Mouse (Mus musculus) midbrain, postnatal 0 days (tissue): ENCODE results near the gene Lrrc8e. TPM values are rescaled to one million over a fixed set of nuclear protein-coding genes. Genes with fewer than 3 reads are reported as not detected.
A peak's percentile ranks its signal among the peaks of the same experiment; 100 is the strongest.

Experiments
- ATAC-seq: fragments of 200-750 bp; cut with Nextera tagmentation; 2 replicates; pipeline ENCODE4 v1.8.0; 2017; ENCODE audit warnings: moderate number of reproducible peaks, mild to moderate bottlenecking, moderate TSS enrichment, moderate library complexity; ENCODE audit not compliant: low FRiP score
- DNase-seq: peaks from one replicate; pipeline ENCODE4 v3.0.0-alpha.2; 2015; ENCODE audit warnings: low spot score
- H3K27ac ChIP-seq: fragments of 300-500 bp; sonication (generic); 2 replicates; pipeline ENCODE4 v1.5.1; 2014; ENCODE audit warnings: low read depth, mild to moderate bottlenecking, low read length, mixed read lengths
- H3K27me3 ChIP-seq: fragments of 300-500 bp; sonication (generic); 2 replicates; pipeline ENCODE4 v1.6.1; 2014; ENCODE audit warnings: low read length, control low read depth, mixed read lengths; ENCODE audit not compliant: insufficient read depth
- H3K36me3 ChIP-seq: fragments of 300-500 bp; sonication (generic); 2 replicates; pipeline ENCODE4 v1.6.1; 2014; ENCODE audit warnings: low read length, control low read depth, mixed read lengths; ENCODE audit not compliant: insufficient read depth
- H3K4me1 ChIP-seq: fragments of 300-500 bp; sonication (generic); 2 replicates; pipeline ENCODE4 v1.6.1; 2014; ENCODE audit warnings: mild to moderate bottlenecking, control low read depth, antibody characterized with exemption, low read length, mixed read lengths; ENCODE audit not compliant: insufficient read depth
- H3K4me2 ChIP-seq: fragments of 300-500 bp; sonication (generic); 2 replicates; pipeline ENCODE4 v1.6.1; 2014; ENCODE audit warnings: low read depth, mild to moderate bottlenecking, low read length, mixed read lengths; ENCODE audit not compliant: poor library complexity, severe bottlenecking
- H3K4me3 ChIP-seq: fragments of 300-500 bp; sonication (generic); 2 replicates; pipeline ENCODE4 v1.5.1; 2014; ENCODE audit warnings: low read depth, mild to moderate bottlenecking, low read length, moderate library complexity
- H3K9ac ChIP-seq: fragments of 300-500 bp; sonication (generic); replicated peaks from 2 replicates; pipeline ENCODE4 v1.6.1; 2014; ENCODE audit warnings: mild to moderate bottlenecking, low read length, moderate library complexity, mixed read lengths; ENCODE audit not compliant: poor library complexity, severe bottlenecking
- H3K9me3 ChIP-seq: fragments of 300-500 bp; sonication (generic); 2 replicates; pipeline ENCODE4 v1.6.1; 2016; ENCODE audit warnings: low read length, control low read depth
- CTCF ChIP-seq: IDR thresholded peaks from 2 replicates; pipeline ENCODE4 v1.5.1; 2016; ENCODE audit warnings: antibody characterized with exemption, mild to moderate bottlenecking
- WGBS: fragments of 180-500 bp; shearing (Covaris S2); extraction: QIAGEN DNeasy Blood & Tissue Kit; methylation state at CpG from one replicate; pipeline ENCODE4 v1.1.7; 2014; 5-methylcytosine and 5-hydroxymethylcytosine counted together
- polyA plus RNA-seq: library from polyadenylated mRNA; unstranded; fragments of >200 nt; fragmentation: Nextera tagmentation; extraction: Ambion mirVana; gene quantifications from 2 replicates; pipeline ENCODE4 v1.2.1, GENCODE M21; 2015
- total RNA-seq: library from RNA; depleted of rRNA; stranded (reverse); fragments of >200 nt; gene quantifications from 2 replicates; pipeline ENCODE4 v1.2.3, GENCODE M21; 2014; rRNA removed

Lrrc8e gene
- total RNA-seq (not detected in 2 replicates), polyA plus RNA-seq (0.12 TPM in 1 of 2 replicates, not detected in the other)

- no peaks in the 10 kb centered on the region for H3K36me3 ChIP-seq
- no peaks in the 10 kb centered on the region for H3K9me3 ChIP-seq
- peaks cover 7% of the 10 kb centered on the region for H3K27me3 ChIP-seq
- no peak for TF ChIP-seq CTCF
- no peaks in the 10 kb centered on the region for H3K4me1 ChIP-seq
- peak within 1 kb of the TSS; percentile 9 for H3K4me2 ChIP-seq
- ATAC-seq (peak; percentile 38; the same call in 1 of the 2 replicates), DNase-seq (no peak)
- no peak within 1 kb of the TSS for H3K9ac ChIP-seq
- H3K4me3 ChIP-seq, result no peak within 1 kb of the TSS
- H3K27ac ChIP-seq, result no peak within 1 kb of the TSS
- 5% methylated on average over 30 of the region's 33 CpGs for WGBS
These were observed at the start of gene Lrrc8e for GRCm38 (mm10) chr8:4226739-4227347. Lrrc8e (plus strand) TSS chr8:4226827.

GRCm38 (mm10) chr8:4183409-4183808, 43.2 kb upstream of the Lrrc8e start:
- Histone ChIP-seq H3K4me3 (no peak overlapping the region), H3K27ac (no peak overlapping the region), H3K9me3 (no peaks in the 10 kb centered on the region), H3K9ac (no peak overlapping the region), H3K27me3 (no peaks in the 10 kb centered on the region), H3K4me1 (no peaks in the 10 kb centered on the region), H3K4me2 (no peak overlapping the region), H3K36me3 (peaks cover 41% of the 10 kb centered on the region)
- DNase-seq, result no peak
- WGBS, result 89% methylated on average over 8 of the region's 8 CpGs
- ATAC-seq, result no peak
- no peak for TF ChIP-seq CTCF

DNA sequence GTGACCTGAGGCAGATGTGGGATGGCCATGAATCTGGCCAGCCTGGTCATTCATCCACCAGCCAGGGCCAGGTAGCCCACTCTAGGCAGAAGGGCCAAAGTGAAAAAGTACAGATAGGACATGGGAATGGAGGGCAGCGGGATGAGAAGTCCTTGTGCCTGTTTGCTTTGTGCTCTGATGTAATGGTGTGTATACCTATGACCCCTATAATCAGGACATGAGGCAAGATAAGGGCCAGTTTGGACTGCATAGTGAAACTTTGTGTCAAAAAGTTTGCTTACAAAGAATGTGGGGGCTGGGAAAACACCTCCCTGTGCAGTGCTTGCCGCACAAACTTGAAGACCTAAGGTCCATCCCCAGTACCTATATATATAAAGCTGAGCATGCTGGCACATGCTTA, 40.5 kb upstream of the Lrrc8e start:
- H3K36me3 ChIP-seq, result peaks cover 50% of the 10 kb centered on the region
- no peak for ATAC-seq
- 98% methylated on average over 2 of the region's 2 CpGs for WGBS
- no peak overlapping the region for H3K9ac ChIP-seq
- H3K4me2 ChIP-seq, result no peak overlapping the region
- H3K27ac ChIP-seq, result no peak overlapping the region
- H3K27me3 ChIP-seq, result no peaks in the 10 kb centered on the region
- TF ChIP-seq CTCF, result no peak
- H3K4me1 ChIP-seq, result no peaks in the 10 kb centered on the region
- no peak overlapping the region for H3K4me3 ChIP-seq
- H3K9me3 ChIP-seq, result no peaks in the 10 kb centered on the region
- no peak for DNase-seq

DNA sequence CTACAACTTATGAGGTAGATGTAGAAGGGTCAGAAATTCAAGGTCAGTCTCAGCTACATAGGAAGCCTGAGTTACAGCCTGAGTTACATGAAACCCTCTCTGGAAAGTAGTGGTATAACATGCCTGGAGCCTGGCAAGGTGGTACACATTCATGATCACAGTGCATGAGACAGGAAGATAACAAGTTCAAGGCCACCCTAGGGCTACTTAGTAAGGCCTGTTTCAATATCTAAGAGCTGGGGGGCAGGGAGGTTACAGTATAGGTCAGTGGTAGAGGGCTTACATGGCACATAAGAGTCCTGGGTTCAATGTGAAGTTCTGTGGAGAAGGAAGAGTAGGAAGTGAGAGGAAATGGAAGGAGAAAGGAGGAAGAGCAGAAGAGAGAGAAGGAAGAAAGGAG, 38.0 kb upstream of the Lrrc8e start:
- no peak for ATAC-seq
- Histone ChIP-seq H3K9ac (no peak overlapping the region), H3K27me3 (no peaks in the 10 kb centered on the region), H3K36me3 (peaks cover 54% of the 10 kb centered on the region), H3K4me2 (no peak overlapping the region), H3K4me1 (no peaks in the 10 kb centered on the region), H3K27ac (no peak overlapping the region), H3K9me3 (no peaks in the 10 kb centered on the region), H3K4me3 (no peak overlapping the region)
- no peak for TF ChIP-seq CTCF
- no peak for DNase-seq

GRCm38 (mm10) chr8:4189031-4189722, 37.5 kb upstream of the Lrrc8e start:
- peaks cover 53% of the 10 kb centered on the region for H3K36me3 ChIP-seq
- no peaks in the 10 kb centered on the region for H3K9me3 ChIP-seq
- H3K27ac ChIP-seq, result no peak overlapping the region
- H3K4me1 ChIP-seq, result no peaks in the 10 kb centered on the region
- 40% methylated on average over 3 of the region's 3 CpGs for WGBS
- H3K9ac ChIP-seq, result no peak overlapping the region
- ATAC-seq, result no peak
- no peak for TF ChIP-seq CTCF
- no peak overlapping the region for H3K4me2 ChIP-seq
- no peak for DNase-seq
- no peak overlapping the region for H3K4me3 ChIP-seq
- H3K27me3 ChIP-seq, result no peaks in the 10 kb centered on the region

DNA sequence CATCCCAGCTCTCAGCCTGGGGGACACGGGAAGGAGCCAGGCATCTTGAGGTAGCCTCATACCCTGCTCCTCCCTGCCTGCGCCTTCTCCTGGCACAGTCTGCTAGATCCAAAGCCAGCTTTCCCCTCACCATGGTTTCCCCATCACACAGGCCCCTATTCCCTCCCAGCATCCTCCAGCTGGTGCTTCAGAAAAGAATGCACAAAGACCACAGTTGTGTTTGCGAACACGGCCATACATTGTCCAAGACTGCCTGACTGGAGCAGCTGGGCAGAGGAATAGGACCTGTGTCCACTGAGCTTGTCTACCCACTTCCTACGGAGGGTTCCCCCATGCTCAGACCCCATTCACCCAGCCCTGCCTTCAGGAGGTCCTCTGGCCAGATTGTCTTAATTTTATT, 34.3 kb upstream of the Lrrc8e start:
- no peak overlapping the region for H3K9ac ChIP-seq
- no peaks in the 10 kb centered on the region for H3K9me3 ChIP-seq
- DNase-seq (peak; percentile 74), ATAC-seq (peak; percentile 51)
- H3K4me2 ChIP-seq, result no peak overlapping the region
- no peak for TF ChIP-seq CTCF
- WGBS, result 30% methylated on average over 5 of the region's 5 CpGs
- no peaks in the 10 kb centered on the region for H3K27me3 ChIP-seq
- H3K27ac ChIP-seq, result peak overlapping the region; percentile 67
- no peak overlapping the region for H3K4me3 ChIP-seq
- H3K4me1 ChIP-seq, result no peaks in the 10 kb centered on the region
- peaks cover 40% of the 10 kb centered on the region for H3K36me3 ChIP-seq
